Mouse (Mus musculus): ENCODE measurements around the gene Nrk. TPM values are rescaled to one million over a fixed set of nuclear protein-coding genes. Genes with fewer than 3 reads are reported as not detected.

Gene Nrk
- polyA plus RNA-seq, 1 experiment from 2014 or later = 9.5 TPM

DNA sequence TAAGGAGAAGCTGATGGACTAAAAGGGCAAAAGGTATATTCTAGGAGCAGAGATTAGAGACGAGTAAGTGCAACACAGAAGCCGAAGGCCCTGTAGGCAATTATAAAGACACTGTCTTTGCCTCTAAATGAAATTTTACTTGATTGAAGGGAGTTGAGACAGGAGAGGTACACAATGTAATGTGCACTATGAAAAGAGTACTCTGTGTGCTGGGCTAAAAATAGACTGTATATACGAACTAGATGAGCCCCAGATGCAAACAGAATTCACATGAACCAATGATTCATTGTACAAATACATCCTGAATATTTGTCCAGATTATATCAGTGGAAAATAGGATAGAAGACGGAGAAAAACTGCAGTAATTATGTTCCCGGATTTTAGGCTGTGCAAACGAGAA, 113.7 kb downstream of the Nrk start:
- Histone ChIP-seq H3K4me1 (no peaks in the 10 kb centered on the region), H3K4me3 (no peak overlapping the region), H3K27ac (no peak overlapping the region), H3K36me3 (no peaks in the 10 kb centered on the region), H3K4me2 (no peak overlapping the region), H3K27me3 (replicated peaks) (no peaks in the 10 kb centered on the region), H3K9ac (no peak overlapping the region), H3K9me3 (replicated peaks) (no peaks in the 10 kb centered on the region)
- ATAC-seq = no peak
- 62% methylated on average over 6 of the region's 6 CpGs for WGBS (ENCODE audit: insufficient replicate concordance)

DNA sequence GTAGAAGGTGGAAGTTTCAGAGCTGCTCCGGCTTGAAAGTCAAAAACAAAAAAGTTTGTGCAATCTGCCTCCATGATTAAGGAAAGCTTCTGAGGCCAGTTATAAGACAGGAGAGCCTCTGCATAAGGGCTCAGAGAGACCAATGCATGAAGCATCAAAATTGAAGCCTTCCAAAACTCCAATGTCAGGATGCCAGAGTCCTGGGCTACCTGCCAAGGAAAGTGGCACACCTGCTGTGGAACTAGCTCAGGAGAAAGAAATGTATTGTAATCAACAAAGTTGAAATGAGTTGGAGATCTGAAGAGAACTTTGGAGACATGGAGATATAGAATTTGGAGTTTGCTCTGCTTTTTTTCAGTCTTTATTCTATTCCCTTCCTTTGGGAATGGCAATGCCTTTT, 123.4 kb downstream of the Nrk start:
- H3K36me3 ChIP-seq = no peaks in the 10 kb centered on the region
- no peaks in the 10 kb centered on the region for H3K4me1 ChIP-seq
- H3K4me3 ChIP-seq = no peak overlapping the region
- 64% methylated on average over 1 of the region's 1 CpGs for WGBS (ENCODE audit: insufficient replicate concordance)
- no peak overlapping the region for H3K4me2 ChIP-seq
- H3K27me3 ChIP-seq (replicated peaks) = no peaks in the 10 kb centered on the region
- H3K9me3 ChIP-seq (replicated peaks) = no peaks in the 10 kb centered on the region
- H3K9ac ChIP-seq = no peak overlapping the region
- H3K27ac ChIP-seq = no peak overlapping the region
- ATAC-seq = no peak

DNA sequence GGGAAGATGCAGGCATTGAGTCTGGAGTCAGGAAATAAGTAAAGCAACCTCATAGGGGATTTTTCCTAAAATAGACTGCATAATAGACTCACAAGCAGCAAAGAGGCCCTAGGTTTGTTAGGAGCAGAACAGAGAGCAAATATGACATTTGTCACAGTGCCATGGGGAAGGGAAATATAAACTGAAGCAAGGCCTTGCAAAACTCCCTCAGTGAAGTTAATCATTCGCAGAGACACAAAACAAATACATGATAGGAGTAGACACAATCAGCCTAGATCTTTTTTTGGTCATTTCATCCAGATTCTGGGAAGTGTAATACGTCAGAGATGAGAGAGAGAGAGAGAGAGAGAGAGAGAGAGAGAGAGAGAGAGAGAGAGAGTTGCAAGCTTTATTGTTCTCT, 125.1 kb downstream of the Nrk start:
- Histone ChIP-seq H3K36me3 (no peaks in the 10 kb centered on the region), H3K9me3 (replicated peaks) (no peaks in the 10 kb centered on the region), H3K27ac (no peak overlapping the region), H3K4me3 (no peak overlapping the region), H3K27me3 (replicated peaks) (no peaks in the 10 kb centered on the region), H3K9ac (no peak overlapping the region), H3K4me2 (no peak overlapping the region), H3K4me1 (no peaks in the 10 kb centered on the region)
- no peak for ATAC-seq
- 56% methylated on average over 2 of the region's 2 CpGs for WGBS (ENCODE audit: insufficient replicate concordance)

DNA sequence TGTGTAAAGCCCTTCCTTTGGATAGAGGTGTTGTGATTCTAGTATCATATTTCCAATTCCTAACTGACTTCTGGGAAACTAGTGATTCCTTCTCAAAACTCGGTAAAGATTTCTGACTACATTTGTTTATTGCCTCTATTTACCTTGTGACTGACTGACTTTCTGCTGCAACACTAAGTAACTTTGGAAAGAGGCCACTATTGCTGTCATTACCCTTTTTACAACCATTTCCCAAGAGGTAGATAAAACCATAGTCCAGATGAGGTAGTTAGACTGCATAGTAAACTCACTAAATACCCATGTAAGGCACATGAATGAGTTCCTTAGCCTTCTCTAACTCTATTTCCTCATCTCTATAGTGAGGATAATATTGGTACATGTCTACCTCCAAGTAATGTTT, 126.9 kb downstream of the Nrk start:
- no peak for ATAC-seq
- no peaks in the 10 kb centered on the region for H3K36me3 ChIP-seq
- no peak overlapping the region for H3K9ac ChIP-seq
- H3K27ac ChIP-seq = no peak overlapping the region
- WGBS (ENCODE audit: insufficient replicate concordance) = 50% methylated on average over 1 of the region's 1 CpGs
- no peaks in the 10 kb centered on the region for H3K9me3 ChIP-seq (replicated peaks)
- no peaks in the 10 kb centered on the region for H3K27me3 ChIP-seq (replicated peaks)
- no peak overlapping the region for H3K4me2 ChIP-seq
- no peaks in the 10 kb centered on the region for H3K4me1 ChIP-seq
- H3K4me3 ChIP-seq = no peak overlapping the region

DNA sequence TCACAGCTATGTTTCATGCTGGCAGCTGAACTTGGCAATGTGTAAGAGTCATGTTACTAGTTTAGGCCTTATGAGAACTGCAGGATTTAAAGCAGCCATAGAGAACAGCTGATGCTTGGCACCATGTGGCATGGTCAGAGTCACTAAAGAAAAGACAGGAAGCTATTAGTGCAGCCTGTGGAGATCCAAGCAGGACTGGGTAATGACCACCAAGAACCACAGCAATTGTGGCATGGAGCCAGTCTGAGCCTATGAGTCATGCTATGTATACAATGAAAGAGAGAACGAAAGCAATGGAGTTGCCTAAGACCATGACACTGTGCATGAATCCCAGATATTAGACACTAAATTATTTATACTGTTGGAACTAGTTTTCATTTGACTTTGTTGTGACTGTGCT, 137.7 kb downstream of the Nrk start:
- ATAC-seq = no peak
- Histone ChIP-seq H3K9ac (no peak overlapping the region), H3K36me3 (no peaks in the 10 kb centered on the region), H3K27me3 (replicated peaks) (no peaks in the 10 kb centered on the region), H3K4me3 (no peak overlapping the region), H3K4me1 (no peaks in the 10 kb centered on the region), H3K9me3 (replicated peaks) (no peaks in the 10 kb centered on the region), H3K27ac (no peak overlapping the region), H3K4me2 (no peak overlapping the region)
- WGBS (ENCODE audit: insufficient replicate concordance) = 50% methylated on average over 1 of the region's 1 CpGs

DNA sequence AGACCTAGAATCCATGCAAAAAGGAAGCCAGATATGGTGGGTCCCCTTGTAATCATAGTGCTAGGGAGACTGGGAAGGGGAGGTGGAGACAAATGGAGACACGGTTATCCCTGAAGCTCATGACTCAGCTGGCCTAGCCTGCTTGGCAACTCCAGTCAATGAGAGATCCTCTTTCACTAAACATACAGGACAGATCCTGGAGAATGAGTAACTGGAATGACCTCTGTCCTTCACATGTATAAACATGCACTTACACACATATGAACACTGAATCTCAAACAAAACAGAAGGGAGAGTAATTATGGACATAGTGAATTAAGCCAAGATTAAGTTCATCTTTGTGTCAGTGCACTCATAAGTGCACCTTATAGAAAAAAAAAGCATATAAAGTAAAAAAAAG, 138.9 kb downstream of the Nrk start:
- H3K36me3 ChIP-seq = no peaks in the 10 kb centered on the region
- no peak overlapping the region for H3K4me3 ChIP-seq
- H3K9me3 ChIP-seq (replicated peaks) = no peaks in the 10 kb centered on the region
- no peaks in the 10 kb centered on the region for H3K27me3 ChIP-seq (replicated peaks)
- H3K4me1 ChIP-seq = no peaks in the 10 kb centered on the region
- no peak for ATAC-seq
- H3K9ac ChIP-seq = no peak overlapping the region
- no peak overlapping the region for H3K27ac ChIP-seq
- H3K4me2 ChIP-seq = no peak overlapping the region
- WGBS (ENCODE audit: insufficient replicate concordance) = 59% methylated on average over 1 of the region's 1 CpGs

Other genes starting within 250 kb of the Nrk start
- gene Serpina7, start 170.8 kb downstream of the Nrk start, polyA plus RNA-seq (2016; fragmentation: Nextera tagmentation; extraction: Ambion mirVana) = 0.93 and 1.2 TPM in 2 replicates
- gene 4930513O06Rik, start 171.8 kb downstream of the Nrk start, polyA plus RNA-seq (2016; fragmentation: Nextera tagmentation; extraction: Ambion mirVana) = not detected in 2 replicates